Mouse (Mus musculus) heart, embryonic 14.5 days (tissue): ENCODE measurements around the gene Serbp1. TPM values are rescaled to one million over a fixed set of nuclear protein-coding genes. Genes with fewer than 3 reads are reported as not detected.

Experiments
- ATAC-seq: fragments of 200-750 bp; cut with Nextera tagmentation; 2 replicates; pipeline ENCODE4 v1.8.0; 2017; ENCODE audit warnings: low read depth, moderate TSS enrichment; ENCODE audit not compliant: insufficient number of reproducible peaks, insufficient read depth, low FRiP score
- H3K27ac ChIP-seq, 2 experiments: fragments of 200-500 bp in 1 of 2; fragments of 300-500 bp in 1 of 2; sonication (generic) in 1 of 2; replicated peaks in 1 of 2; 2 replicates each; pipeline ENCODE4 v1.5.1; 2012 to 2014; ENCODE audit warnings: low read depth in 2 of 2, low read length in 2 of 2, control low read depth in 1 of 2, mild to moderate bottlenecking in 1 of 2, mixed read lengths in 1 of 2; ENCODE audit not compliant: control insufficient read depth in 1 of 2, insufficient read depth in 1 of 2
- H3K27me3 ChIP-seq: fragments of 300-500 bp; sonication (generic); 2 replicates; pipeline ENCODE4 v1.6.1; 2014; ENCODE audit warnings: mild to moderate bottlenecking, low read length, control low read depth; ENCODE audit not compliant: control insufficient read depth, insufficient read depth
- H3K36me3 ChIP-seq: fragments of 300-500 bp; sonication (generic); 2 replicates; pipeline ENCODE4 v1.6.1; 2014; ENCODE audit warnings: mild to moderate bottlenecking, control low read depth, low read length, mixed read lengths; ENCODE audit not compliant: control insufficient read depth, insufficient read depth
- H3K4me1 ChIP-seq, 2 experiments: fragments of 200-500 bp in 1 of 2; fragments of 300-500 bp in 1 of 2; sonication (generic) in 1 of 2; 2 replicates each; pipeline ENCODE4 v1.6.1; 2012 to 2014; ENCODE audit warnings: low read length in 2 of 2, control low read depth in 1 of 2, mixed read lengths in 1 of 2; ENCODE audit not compliant: control insufficient read depth in 2 of 2, insufficient read depth in 2 of 2
- H3K4me2 ChIP-seq: fragments of 300-500 bp; sonication (generic); 2 replicates; pipeline ENCODE4 v1.6.1; 2014; ENCODE audit warnings: mild to moderate bottlenecking, low read length
- H3K4me3 ChIP-seq, 2 experiments: fragments of 200-500 bp in 1 of 2; fragments of 300-500 bp in 1 of 2; sonication (generic) in 1 of 2; 2 replicates each; pipeline ENCODE4 v1.5.1; 2012 to 2014; ENCODE audit warnings: low read length in 2 of 2, mild to moderate bottlenecking in 2 of 2, control low read depth in 1 of 2, low read depth in 1 of 2, moderate library complexity in 1 of 2; ENCODE audit not compliant: control insufficient read depth in 1 of 2, insufficient read depth in 1 of 2
- H3K9ac ChIP-seq: fragments of 300-500 bp; sonication (generic); 2 replicates; pipeline ENCODE4 v1.6.1; 2014; ENCODE audit warnings: mild to moderate bottlenecking, low read length
- H3K9me3 ChIP-seq: fragments of 300-500 bp; sonication (generic); 2 replicates; pipeline ENCODE4 v1.6.1; 2016; ENCODE audit warnings: low read length, control low read depth; ENCODE audit not compliant: control insufficient read depth
- WGBS: fragments of 180-500 bp; shearing (Covaris S2); extraction: QIAGEN DNeasy Blood & Tissue Kit; methylation state at CpG from one replicate; pipeline ENCODE4 v1.1.7; 2014; 5-methylcytosine and 5-hydroxymethylcytosine counted together
- polyA plus RNA-seq: library from polyadenylated mRNA; unstranded; fragments of >200 nt; fragmentation: Nextera tagmentation; extraction: Ambion mirVana; gene quantifications from 2 replicates; pipeline ENCODE4 v1.2.1, GENCODE M21; 2014

The Serbp1 gene
- 361 and 372 TPM in 2 replicates for polyA plus RNA-seq

- H3K4me2 ChIP-seq, result no peak within 1 kb of the TSS
- no peak within 1 kb of the TSS for H3K27ac ChIP-seq
- H3K36me3 ChIP-seq, result no peaks in the 10 kb centered on the region
- no peak within 1 kb of the TSS for H3K9ac ChIP-seq
- 36% methylated on average over 12 of the region's 12 CpGs for WGBS
- ATAC-seq, result no peak
- H3K4me1 ChIP-seq, result no peaks in the 10 kb centered on the region
- H3K27me3 ChIP-seq, result no peaks in the 10 kb centered on the region
- no peak within 1 kb of the TSS for H3K4me3 ChIP-seq
- H3K9me3 ChIP-seq, result no peaks in the 10 kb centered on the region
Measured at GRCm38 (mm10) chr6:67237977-67238376, at the start of gene Serbp1. TSS of gene Serbp1 (plus strand) at chr6:67238176.

- Histone ChIP-seq H3K4me1 (no peaks in the 10 kb centered on the region; a peak in 1 of 4 replicates), H3K9ac (no peak overlapping the region), H3K4me3 (no peak overlapping the region), H3K4me2 (no peak overlapping the region), H3K27ac (no peak overlapping the region), H3K9me3 (no peaks in the 10 kb centered on the region), H3K27me3 (no peaks in the 10 kb centered on the region), H3K36me3 (no peaks in the 10 kb centered on the region)
- WGBS, result 77% methylated on average over 2 of the region's 2 CpGs
- no peak for ATAC-seq
Measured at GRCm38 (mm10) chr6:67193591-67193990, 44.4 kb upstream of the Serbp1 start.

GRCm38 (mm10) chr6:67194606-67195005, 43.4 kb upstream of the Serbp1 start:
- WGBS, result 76% methylated on average over 6 of the region's 6 CpGs
- Histone ChIP-seq H3K27me3 (no peaks in the 10 kb centered on the region), H3K9ac (no peak overlapping the region), H3K9me3 (no peaks in the 10 kb centered on the region), H3K36me3 (no peaks in the 10 kb centered on the region), H3K27ac (no peak overlapping the region), H3K4me1 (no peaks in the 10 kb centered on the region; a peak in 1 of 4 replicates), H3K4me2 (no peak overlapping the region), H3K4me3 (no peak overlapping the region)
- no peak for ATAC-seq

GRCm38 (mm10) chr6:67195148-67195611, 42.8 kb upstream of the Serbp1 start:
- Histone ChIP-seq H3K4me2 (peak overlapping the region; percentile 17), H3K9ac (no peak overlapping the region), H3K9me3 (no peaks in the 10 kb centered on the region), H3K4me1 (no peaks in the 10 kb centered on the region; a peak in 1 of 4 replicates), H3K36me3 (no peaks in the 10 kb centered on the region), H3K27ac (no peak overlapping the region), H3K4me3 (no peak overlapping the region), H3K27me3 (no peaks in the 10 kb centered on the region)
- WGBS, result 9% methylated on average over 7 of the region's 7 CpGs
- ATAC-seq, result no peak

GRCm38 (mm10) chr6:67196821-67197220, 41.2 kb upstream of the Serbp1 start:
- WGBS, result 81% methylated on average over 6 of the region's 6 CpGs
- no peaks in the 10 kb centered on the region for H3K27me3 ChIP-seq
- no peak overlapping the region for H3K9ac ChIP-seq
- H3K36me3 ChIP-seq, result no peaks in the 10 kb centered on the region
- H3K4me3 ChIP-seq, result no peak overlapping the region
- H3K9me3 ChIP-seq, result no peaks in the 10 kb centered on the region
- ATAC-seq, result no peak
- no peak overlapping the region for H3K4me2 ChIP-seq
- H3K4me1 ChIP-seq, result no peaks in the 10 kb centered on the region; a peak in 1 of 4 replicates
- H3K27ac ChIP-seq, result no peak overlapping the region

- Histone ChIP-seq H3K9me3 (no peaks in the 10 kb centered on the region), H3K36me3 (no peaks in the 10 kb centered on the region), H3K4me2 (no peak overlapping the region), H3K9ac (no peak overlapping the region), H3K4me1 (no peaks in the 10 kb centered on the region; a peak in 1 of 4 replicates), H3K4me3 (no peak overlapping the region), H3K27me3 (no peaks in the 10 kb centered on the region), H3K27ac (no peak overlapping the region)
- 18% methylated on average over 4 of the region's 4 CpGs for WGBS
- ATAC-seq, result no peak
Measured at GRCm38 (mm10) chr6:67198085-67198484, 39.9 kb upstream of the Serbp1 start.

- ATAC-seq, result no peak
- Histone ChIP-seq H3K4me3 (no peak overlapping the region), H3K4me1 (no peaks in the 10 kb centered on the region), H3K27me3 (no peaks in the 10 kb centered on the region), H3K4me2 (no peak overlapping the region), H3K27ac (no peak overlapping the region), H3K9ac (no peak overlapping the region), H3K9me3 (no peaks in the 10 kb centered on the region), H3K36me3 (no peaks in the 10 kb centered on the region)
- whole genome bisulfite sequencing, result 37% methylated on average over 5 of the region's 5 CpGs
Measured at GRCm38 (mm10) chr6:67200715-67201322, 37.2 kb upstream of the Serbp1 start.
